In the genomic region with DNA sequence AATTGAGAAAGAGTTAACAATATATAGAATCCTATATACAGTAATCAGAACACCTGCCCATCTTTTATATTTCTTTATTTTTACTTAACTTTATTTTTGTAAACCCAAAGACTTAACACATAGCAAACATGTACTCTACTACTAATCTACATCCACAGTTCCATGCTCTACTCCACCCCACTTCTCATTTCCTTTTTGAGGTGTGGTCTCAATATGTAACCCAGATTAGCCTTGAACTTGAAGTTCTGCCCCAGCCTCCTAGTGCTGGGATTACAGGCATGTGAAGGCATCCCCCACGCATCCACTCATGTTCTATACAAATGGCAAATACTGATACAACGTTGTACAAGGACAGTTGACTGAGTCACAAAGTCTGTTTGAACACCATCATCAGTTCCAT, we compare ENCODE assay signal across 23 mouse cellular contexts. TPM values are rescaled to one million over a fixed set of nuclear protein-coding genes. Genes with fewer than 3 reads are reported as not detected.
"Had no signal": no experiment of that assay in that cellular context is flagged by ENCODE, and none has a peak within 500 bp of the region (broad histone marks: within the 10 kb centered on the region; RNA-seq: fewer than 3 reads in every experiment).

No protein-coding gene starts in this region.

- H3K4me2 ChIP-seq: heart, embryonic 12.5 days; hindbrain, embryonic 12.5 days; hindbrain, embryonic 14.5 days; intestine, embryonic 15.5 days; limb, embryonic 12.5 days; liver, embryonic 12.5 days had no signal

- H3K9ac ChIP-seq: heart, embryonic 12.5 days; hindbrain, embryonic 12.5 days; hindbrain, embryonic 14.5 days; intestine, embryonic 15.5 days; limb, embryonic 12.5 days; liver, embryonic 12.5 days; liver, embryonic 14.5 days had no signal

- ATAC-seq: hindbrain, embryonic 16.5 days; inflammation-experienced regulatory T-cells, adult 6 months had no signal

- H3K9me3 ChIP-seq: heart, embryonic 10.5 days; heart, embryonic 12.5 days; hindbrain, embryonic 10.5 days; hindbrain, embryonic 12.5 days; intestine, embryonic 15.5 days; limb, embryonic 10.5 days; limb, embryonic 12.5 days; liver, embryonic 12.5 days had no signal

- H3K27ac ChIP-seq: heart, embryonic 10.5 days; hindbrain, embryonic 10.5 days; hindbrain, embryonic 12.5 days; hindbrain, embryonic 14.5 days; intestine, embryonic 15.5 days; layer of hippocampus, adult 2 months; left cerebral cortex, adult 2 months; limb, embryonic 10.5 days; limb, embryonic 12.5 days; liver, embryonic 12.5 days; liver, embryonic 14.5 days had no signal

- DNase-seq: gastrocnemius, postnatal 14 days; gastrocnemius, postnatal 36 days; heart, postnatal 10 days; heart, postnatal 4 days; kidney, adult 18-20 months; kidney, adult 8-10 months; kidney, postnatal 10 days; kidney, postnatal 25 days; kidney, postnatal 4 days had no signal

- H3K4me3 ChIP-seq: heart, embryonic 10.5 days; heart, embryonic 12.5 days; hindbrain, embryonic 10.5 days; hindbrain, embryonic 12.5 days; intestine, embryonic 15.5 days; layer of hippocampus, adult 2 months; left cerebral cortex, adult 2 months; limb, embryonic 10.5 days; limb, embryonic 12.5 days; liver, embryonic 12.5 days had no signal

- H3K4me1 ChIP-seq: heart, embryonic 10.5 days; heart, embryonic 12.5 days; hindbrain, embryonic 10.5 days; hindbrain, embryonic 12.5 days; intestine, embryonic 15.5 days; limb, embryonic 10.5 days; limb, embryonic 12.5 days had no signal

- H3K36me3 ChIP-seq: heart, embryonic 10.5 days; heart, embryonic 12.5 days; hindbrain, embryonic 10.5 days; hindbrain, embryonic 12.5 days; intestine, embryonic 15.5 days; limb, embryonic 10.5 days; limb, embryonic 12.5 days; liver, embryonic 12.5 days had no signal

- H3K27me3 ChIP-seq: heart, embryonic 12.5 days; hindbrain, embryonic 12.5 days; intestine, embryonic 15.5 days; limb, embryonic 12.5 days; liver, embryonic 12.5 days had no signal

RNA-seq across cellular contexts. Expression of a gene that starts 40.4 kb away (rescaled TPM):
- polyA plus RNA-seq: hindbrain, embryonic 10.5 days; limb, embryonic 10.5 days; limb, embryonic 12.5 days had no signal
